Mouse (Mus musculus) hindbrain, embryonic 15.5 days (tissue): ENCODE results near the gene Pde4a. TPM values are rescaled to one million over a fixed set of nuclear protein-coding genes. Genes with fewer than 3 reads are reported as not detected.
"Not testable (repeated sequence)": the region's sequence is repeated elsewhere in the genome, so short reads cannot be mapped to it uniquely, and the experiment has no call there.

Source experiments
- ATAC-seq: fragments of 200-750 bp; cut with Nextera tagmentation; 2 replicates; pipeline ENCODE4 v1.8.0; 2017; ENCODE audit warnings: low read depth, moderate number of reproducible peaks, moderate TSS enrichment; ENCODE audit not compliant: low FRiP score
- H3K27ac ChIP-seq: fragments of 300-500 bp; sonication (generic); replicated peaks from 2 replicates; pipeline ENCODE4 v1.5.1; 2015; ENCODE audit warnings: mild to moderate bottlenecking, inconsistent platforms
- H3K27me3 ChIP-seq: fragments of 300-500 bp; sonication (generic); 2 replicates; pipeline ENCODE4 v1.6.1; 2015; ENCODE audit warnings: control low read depth, inconsistent platforms
- H3K36me3 ChIP-seq: fragments of 300-500 bp; sonication (generic); 2 replicates; pipeline ENCODE4 v1.6.1; 2015; ENCODE audit warnings: control low read depth, inconsistent platforms
- H3K4me1 ChIP-seq: fragments of 300-500 bp; sonication (generic); replicated peaks from 2 replicates; pipeline ENCODE4 v1.6.1; 2015; ENCODE audit warnings: control low read depth, inconsistent platforms
- H3K4me2 ChIP-seq: fragments of 300-500 bp; sonication (generic); 2 replicates; pipeline ENCODE4 v1.6.1; 2015; ENCODE audit warnings: moderate library complexity, mild to moderate bottlenecking, inconsistent platforms
- H3K4me3 ChIP-seq: fragments of 300-500 bp; sonication (generic); 2 replicates; pipeline ENCODE4 v1.5.1; 2015; ENCODE audit warnings: mild to moderate bottlenecking, inconsistent platforms
- H3K9ac ChIP-seq: fragments of 300-500 bp; sonication (generic); 2 replicates; pipeline ENCODE4 v1.6.1; 2015; ENCODE audit warnings: inconsistent platforms
- H3K9me3 ChIP-seq: fragments of 300-500 bp; sonication (generic); 2 replicates; pipeline ENCODE4 v1.6.1; 2016; ENCODE audit warnings: control low read depth, inconsistent platforms
- WGBS: fragments of 180-500 bp; shearing (Covaris S2); methylation state at CpG from one replicate; pipeline ENCODE4 v1.1.7; 2015; 5-methylcytosine and 5-hydroxymethylcytosine counted together
- polyA plus RNA-seq: library from polyadenylated mRNA; unstranded; fragments of >200 nt; fragmentation: Nextera tagmentation; extraction: Ambion mirVana; gene quantifications from 2 replicates; pipeline ENCODE4 v1.2.1, GENCODE M21; 2015

Pde4a gene
- polyA plus RNA-seq, 1 experiment from 2014 or later = 41.0 TPM

DNA sequence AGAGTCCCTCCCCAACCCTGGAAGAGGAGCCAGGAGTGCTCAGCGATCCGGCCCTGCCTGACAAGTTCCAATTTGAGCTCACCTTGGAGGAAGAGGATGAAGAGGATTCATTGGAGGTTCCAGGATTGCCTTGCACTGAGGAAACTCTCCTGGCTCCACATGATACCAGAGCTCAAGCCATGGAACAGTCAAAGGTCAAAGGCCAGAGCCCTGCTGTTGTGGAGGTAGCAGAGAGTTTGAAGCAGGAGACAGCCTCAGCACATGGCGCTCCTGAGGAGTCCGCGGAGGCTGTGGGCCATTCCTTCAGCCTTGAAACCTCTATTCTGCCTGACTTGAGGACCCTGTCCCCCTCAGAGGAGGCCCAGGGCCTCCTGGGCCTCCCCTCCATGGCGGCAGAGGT lies 45.3 kb downstream of the Pde4a start:
- Histone ChIP-seq H3K9ac (no peak overlapping the region), H3K4me1 (no peaks in the 10 kb centered on the region), H3K4me3 (no peak overlapping the region), H3K4me2 (no peak overlapping the region), H3K27ac (no peak overlapping the region), H3K9me3 (no peaks in the 10 kb centered on the region), H3K27me3 (no peaks in the 10 kb centered on the region), H3K36me3 (peaks cover 26% of the 10 kb centered on the region)
- no peak for ATAC-seq
- 90% methylated on average over 6 of the region's 6 CpGs for WGBS

DNA sequence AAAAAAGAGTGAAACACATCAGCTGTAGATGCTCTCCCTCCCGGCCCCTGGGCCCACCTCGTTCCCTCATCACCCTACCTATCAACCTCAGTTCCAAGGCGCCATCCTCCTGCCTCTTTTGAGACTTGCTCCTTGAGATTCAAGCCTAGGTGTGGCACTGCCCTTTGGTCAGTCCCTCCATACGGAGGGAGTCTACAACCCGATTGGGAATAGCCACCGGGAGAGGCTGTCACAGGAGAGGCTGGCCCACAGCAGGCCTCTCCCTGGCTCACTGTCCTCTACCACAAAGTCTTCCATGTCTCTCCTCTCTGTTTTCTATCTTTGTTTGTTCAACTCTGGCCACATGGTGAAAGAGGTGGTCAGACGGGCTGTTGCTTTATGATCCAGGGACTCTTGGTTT lies 46.1 kb downstream of the Pde4a start:
- no peak overlapping the region for H3K9ac ChIP-seq

GRCm38 (mm10) chr9:21213617-21214190 lies 48.2 kb downstream of the Pde4a start:
- peaks cover 16% of the 10 kb centered on the region; the same call in 1 of the 2 replicates for H3K36me3 ChIP-seq
- H3K27ac ChIP-seq = no peak overlapping the region
- H3K4me1 ChIP-seq = peaks cover 5% of the 10 kb centered on the region; the same call in 1 of the 2 replicates
- H3K4me3 ChIP-seq = no peak overlapping the region
- no peak for ATAC-seq
- H3K4me2 ChIP-seq = no peak overlapping the region
- H3K9ac ChIP-seq = no peak overlapping the region
- H3K9me3 ChIP-seq = no peaks in the 10 kb centered on the region
- WGBS = 47% methylated on average over 7 of the region's 7 CpGs
- H3K27me3 ChIP-seq = no peaks in the 10 kb centered on the region

More for the DNA sequence above, 46.1 kb downstream of the Pde4a start:
- Histone ChIP-seq H3K4me2 (no peak overlapping the region), H3K27ac (no peak overlapping the region), H3K36me3 (peaks cover 22% of the 10 kb centered on the region; the same call in 1 of the 2 replicates), H3K4me1 (peaks cover 5% of the 10 kb centered on the region; the same call in 1 of the 2 replicates), H3K4me3 (no peak overlapping the region), H3K27me3 (no peaks in the 10 kb centered on the region), H3K9me3 (no peaks in the 10 kb centered on the region)
- WGBS = 84% methylated on average over 7 of the region's 7 CpGs
- ATAC-seq = no peak

- peaks cover 9% of the 10 kb centered on the region; the same call in 1 of the 2 replicates for H3K36me3 ChIP-seq
- H3K27ac ChIP-seq = no peak overlapping the region
- H3K9me3 ChIP-seq = no peaks in the 10 kb centered on the region
- no peak overlapping the region for H3K9ac ChIP-seq
- no peak overlapping the region for H3K4me2 ChIP-seq
- no peaks in the 10 kb centered on the region for H3K27me3 ChIP-seq
- H3K4me3 ChIP-seq = no peak overlapping the region
- peaks cover 12% of the 10 kb centered on the region for H3K4me1 ChIP-seq
- no peak for ATAC-seq
- WGBS = 64% methylated on average over 25 of the region's 25 CpGs
These were observed 50.7 kb downstream of the Pde4a start for GRCm38 (mm10) chr9:21216050-21216841.

- 55% methylated on average over 3 of the region's 3 CpGs for WGBS
- Histone ChIP-seq H3K36me3 (no peaks in the 10 kb centered on the region), H3K27ac (no peak overlapping the region), H3K9ac (no peak overlapping the region), H3K9me3 (no peaks in the 10 kb centered on the region), H3K27me3 (no peaks in the 10 kb centered on the region), H3K4me2 (no peak overlapping the region), H3K4me3 (no peak overlapping the region), H3K4me1 (peaks cover 13% of the 10 kb centered on the region)
- no peak for ATAC-seq
These were observed 54.3 kb downstream of the Pde4a start for GRCm38 (mm10) chr9:21219820-21220219.

GRCm38 (mm10) chr9:21220490-21221382 lies 55.2 kb downstream of the Pde4a start:
- peak; percentile 91 for ATAC-seq
- Histone ChIP-seq H3K9ac (peak overlapping the region; percentile 1; the same call in 1 of the 2 replicates), H3K4me2 (peak overlapping the region; percentile 51), H3K4me3 (peak overlapping the region; percentile 27), H3K27me3 (no peaks in the 10 kb centered on the region), H3K27ac (no peak overlapping the region), H3K9me3 (no peaks in the 10 kb centered on the region), H3K36me3 (no peaks in the 10 kb centered on the region), H3K4me1 (peaks cover 16% of the 10 kb centered on the region)
- 16% methylated on average over 21 of the region's 21 CpGs for WGBS

- H3K4me3 ChIP-seq = no peak overlapping the region; the same call in 1 of the 2 replicates
- no peak overlapping the region for H3K27ac ChIP-seq
- H3K4me1 ChIP-seq = peaks cover 13% of the 10 kb centered on the region
- 18% methylated on average over 7 of the region's 7 CpGs for WGBS
- ATAC-seq = no peak
- peak overlapping the region; percentile 51 for H3K4me2 ChIP-seq
- no peaks in the 10 kb centered on the region for H3K27me3 ChIP-seq
- H3K36me3 ChIP-seq = no peaks in the 10 kb centered on the region
- no peak overlapping the region for H3K9ac ChIP-seq
- H3K9me3 ChIP-seq = no peaks in the 10 kb centered on the region
These were observed 55.9 kb downstream of the Pde4a start for GRCm38 (mm10) chr9:21221383-21221929.

DNA sequence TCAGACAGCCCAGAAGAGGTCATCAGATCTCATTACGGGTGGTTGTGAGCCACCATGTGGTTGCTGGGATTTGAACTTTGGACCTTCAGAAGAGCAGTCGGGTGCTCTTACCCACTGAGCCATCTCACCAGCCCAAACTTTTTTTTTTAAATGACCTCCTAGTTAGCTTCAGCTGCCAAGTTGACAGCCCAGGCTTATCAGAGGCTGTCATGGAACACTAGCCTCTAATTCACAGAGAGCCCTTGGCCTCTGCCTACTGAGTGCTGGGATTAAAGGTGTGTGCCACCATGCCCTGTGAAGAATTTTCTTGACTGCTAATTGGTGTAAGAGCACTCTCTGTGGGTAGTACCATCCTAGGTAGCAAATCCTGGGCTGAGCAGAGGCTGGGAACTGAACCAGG lies 58.0 kb downstream of the Pde4a start:
- H3K27ac ChIP-seq, H3K4me3 ChIP-seq, H3K9me3 ChIP-seq, H3K36me3 ChIP-seq, H3K9ac ChIP-seq, H3K27me3 ChIP-seq, H3K4me2 ChIP-seq, ATAC-seq: not testable (repeated sequence)
- WGBS = 98% methylated on average over 2 of the region's 2 CpGs
- H3K4me1 ChIP-seq = peaks cover 23% of the 10 kb centered on the region

DNA sequence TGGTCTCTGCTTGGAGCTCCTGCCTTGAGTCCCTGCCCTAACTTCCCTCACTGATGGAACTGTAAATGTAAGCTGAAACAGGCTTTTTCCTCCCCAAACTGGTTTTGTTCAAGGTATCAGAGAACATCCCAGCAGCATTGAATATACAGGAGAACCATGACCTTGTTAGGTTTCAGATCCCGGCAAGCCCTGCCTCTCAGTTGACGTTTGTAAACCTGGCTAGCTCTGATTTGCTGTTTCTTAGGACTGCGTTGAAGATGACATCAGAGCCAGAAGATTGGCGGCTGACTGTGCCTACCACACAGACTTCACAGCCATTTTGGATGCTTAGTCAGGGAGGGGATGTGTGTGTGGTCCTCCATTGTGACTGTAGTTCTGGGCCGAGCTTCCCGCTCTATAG lies 58.4 kb downstream of the Pde4a start:
- no peak overlapping the region for H3K27ac ChIP-seq
- H3K9me3 ChIP-seq = no peaks in the 10 kb centered on the region
- H3K4me1 ChIP-seq = peaks cover 23% of the 10 kb centered on the region
- H3K4me3 ChIP-seq = no peak overlapping the region
- no peak overlapping the region for H3K4me2 ChIP-seq
- ATAC-seq = no peak
- no peaks in the 10 kb centered on the region for H3K27me3 ChIP-seq
- 89% methylated on average over 6 of the region's 6 CpGs for WGBS
- no peak overlapping the region for H3K9ac ChIP-seq
- H3K36me3 ChIP-seq = no peaks in the 10 kb centered on the region

DNA sequence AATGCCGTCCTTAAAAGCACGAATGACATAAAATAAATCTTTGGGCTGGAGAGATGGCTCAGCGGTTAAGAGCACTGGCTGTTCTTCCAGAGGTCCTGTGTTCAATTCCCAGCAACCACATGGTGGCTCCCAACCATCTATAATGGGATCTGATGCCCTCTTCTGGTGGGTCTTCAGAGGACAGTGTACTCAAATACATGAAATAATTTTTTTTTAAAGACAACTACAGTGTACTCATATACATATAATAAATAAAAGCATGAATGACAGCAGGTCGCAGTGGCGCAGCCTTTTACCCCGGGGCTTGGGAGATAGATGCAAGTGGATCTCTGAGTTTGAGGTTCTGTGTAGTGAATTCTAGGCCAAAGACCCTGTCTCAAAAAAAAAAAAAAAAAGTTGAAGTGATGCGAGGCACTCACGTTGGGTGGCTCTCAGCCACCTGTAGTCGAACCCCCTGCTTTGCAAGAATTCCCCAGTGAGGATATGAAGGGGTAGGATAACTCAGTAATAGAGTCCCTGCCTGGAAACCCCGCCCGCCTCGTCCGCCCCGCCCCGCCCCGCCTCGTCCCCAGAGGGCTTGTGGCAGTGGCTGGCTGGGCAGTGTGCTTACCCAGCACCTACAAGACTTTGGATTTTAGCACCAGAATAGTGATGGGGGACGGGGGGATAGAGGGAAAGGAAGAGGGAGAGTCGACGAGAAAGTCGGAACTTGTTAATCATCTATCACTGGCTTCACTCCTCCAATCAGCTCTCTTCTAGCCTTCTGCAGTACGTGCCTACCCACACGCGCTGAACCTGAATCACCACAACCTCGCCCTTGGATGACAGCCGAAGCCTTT lies 59.3 kb downstream of the Pde4a start:
- 20% methylated on average over 26 of the region's 26 CpGs for WGBS
- H3K4me2 ChIP-seq = peak overlapping the region; percentile 51
- H3K4me1 ChIP-seq = peaks cover 23% of the 10 kb centered on the region
- H3K9ac ChIP-seq = no peak overlapping the region
- no peaks in the 10 kb centered on the region for H3K9me3 ChIP-seq
- no peak for ATAC-seq
- H3K4me3 ChIP-seq = peak overlapping the region; percentile 24
- no peak overlapping the region for H3K27ac ChIP-seq
- H3K27me3 ChIP-seq = no peaks in the 10 kb centered on the region
- peaks cover 5% of the 10 kb centered on the region for H3K36me3 ChIP-seq

DNA sequence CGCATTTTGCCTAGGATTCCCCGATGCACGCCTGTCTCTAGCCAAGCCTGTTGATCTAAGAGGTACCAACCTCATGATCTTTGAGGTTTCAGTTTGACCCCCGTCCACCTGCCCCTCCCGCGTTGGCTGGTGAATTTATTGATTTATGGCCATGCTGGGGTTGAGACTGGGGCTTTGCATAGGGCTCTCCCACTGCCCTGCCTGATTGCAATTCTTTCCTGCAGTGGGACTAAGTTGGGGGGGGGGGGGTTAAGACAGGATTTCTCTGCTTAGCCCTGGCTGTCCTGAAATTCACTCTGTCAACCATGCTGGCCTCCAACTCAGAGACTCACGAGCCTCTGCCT lies 59.9 kb downstream of the Pde4a start:
- no peak for ATAC-seq
- Histone ChIP-seq H3K4me1 (peaks cover 23% of the 10 kb centered on the region), H3K9me3 (no peaks in the 10 kb centered on the region), H3K4me3 (peak overlapping the region; percentile 24), H3K27ac (no peak overlapping the region), H3K4me2 (peak overlapping the region; percentile 51), H3K9ac (no peak overlapping the region), H3K36me3 (peaks cover 11% of the 10 kb centered on the region), H3K27me3 (no peaks in the 10 kb centered on the region)
- WGBS = 14% methylated on average over 7 of the region's 7 CpGs
